Mouse (Mus musculus) heart, postnatal 0 days (tissue): ENCODE measurements around the gene Pola2.

Experiments used
- CTCF ChIP-seq: IDR thresholded peaks from 2 replicates; pipeline ENCODE4 v1.5.1; 2016; ENCODE audit warnings: antibody characterized with exemption, control low read depth, low read depth
- EP300 ChIP-seq: IDR thresholded peaks from 2 replicates; pipeline ENCODE4 v1.6.1; 2016; ENCODE audit warnings: antibody characterized with exemption, low read depth

- TF ChIP-seq CTCF (no peak), EP300 (no peak)
Measured at GRCm38 (mm10) chr19:5939715-5940114, 24.3 kb downstream of the Pola2 start.
